Mouse (Mus musculus) cerebellum, postnatal 14 days (tissue): ENCODE measurements around the gene App.

ENCODE experiments used
- DNase-seq, 2 experiments: peaks; one replicate each; pipeline ENCODE4 v3.0.0; 2021; ENCODE audit warnings: mixed read lengths in 2 of 2

App gene

GRCm38 (mm10) chr16:85012172-85012571 is 161.4 kb downstream of the App start:
- peak in 1 of 2 experiments; percentile 35 for DNase-seq

- DNase-seq = peak; percentile 49 to 73
Observed at GRCm38 (mm10) chr16:85010651-85011050, 162.9 kb downstream of the App start.

DNA sequence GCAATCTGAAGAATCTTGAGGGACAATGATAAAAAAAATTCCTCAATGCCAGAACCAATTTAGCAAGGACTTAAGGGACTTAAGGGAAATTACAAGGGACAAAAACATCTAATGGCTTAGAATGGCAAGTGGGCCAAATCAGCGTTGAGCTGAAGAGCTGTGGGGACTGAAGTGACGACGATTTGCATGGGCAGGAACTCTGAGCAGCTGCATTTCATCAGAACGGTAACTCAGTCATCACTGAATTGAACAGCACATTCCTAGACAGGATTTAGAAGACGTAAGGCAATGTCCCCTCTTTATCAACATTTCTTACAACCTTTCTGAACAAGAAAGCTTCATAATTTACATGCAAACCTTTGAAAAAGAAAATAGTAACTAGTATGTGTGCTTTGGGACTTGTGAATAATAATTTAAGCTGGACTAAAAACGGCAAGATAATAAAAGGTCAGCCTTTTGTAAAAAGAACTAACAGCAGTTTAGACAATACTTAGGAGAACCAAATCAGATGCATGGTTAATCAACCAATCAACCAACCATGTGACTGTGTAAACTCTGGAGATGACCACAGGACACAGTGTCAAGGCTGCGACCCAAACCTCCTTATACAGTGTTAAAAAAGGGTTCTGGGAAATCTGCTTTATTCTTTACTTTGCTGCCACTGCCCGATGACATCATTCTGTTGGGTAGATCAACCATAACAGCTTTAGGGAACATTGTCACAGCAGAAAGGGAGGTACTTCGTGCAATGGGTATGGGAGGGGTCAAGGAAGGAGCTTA is 164.5 kb downstream of the App start:
- no peak for DNase-seq

DNA sequence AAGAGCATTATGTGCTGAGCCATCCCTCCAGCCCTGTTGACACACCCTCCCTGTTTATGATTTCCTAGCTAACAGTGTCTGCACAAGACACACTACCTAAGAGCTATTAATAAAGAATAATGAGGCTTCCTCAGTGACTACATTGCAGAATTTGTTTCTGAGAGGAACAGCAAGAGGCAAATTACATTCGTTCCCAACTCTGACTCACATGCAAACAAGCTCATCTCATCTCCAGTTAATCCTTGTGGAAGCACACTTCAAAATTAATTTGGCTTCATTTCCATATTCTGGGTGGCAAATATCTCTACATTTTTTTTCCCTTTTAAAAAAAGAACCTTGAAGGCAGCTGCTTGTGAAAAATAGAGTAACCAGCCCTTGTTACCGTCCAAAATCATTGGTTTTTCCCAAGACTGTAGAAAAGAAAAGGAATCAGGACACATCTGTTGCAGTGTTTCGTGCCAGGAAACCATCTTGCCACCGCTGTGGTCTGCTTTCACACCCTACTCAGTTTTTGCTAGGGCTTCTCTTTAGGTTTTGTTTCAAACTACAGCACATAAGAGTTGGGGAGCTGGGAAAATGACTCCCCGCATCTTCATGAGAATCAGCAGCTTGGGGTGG is 171.5 kb downstream of the App start:
- DNase-seq = peak; percentile 71 to 74

DNA sequence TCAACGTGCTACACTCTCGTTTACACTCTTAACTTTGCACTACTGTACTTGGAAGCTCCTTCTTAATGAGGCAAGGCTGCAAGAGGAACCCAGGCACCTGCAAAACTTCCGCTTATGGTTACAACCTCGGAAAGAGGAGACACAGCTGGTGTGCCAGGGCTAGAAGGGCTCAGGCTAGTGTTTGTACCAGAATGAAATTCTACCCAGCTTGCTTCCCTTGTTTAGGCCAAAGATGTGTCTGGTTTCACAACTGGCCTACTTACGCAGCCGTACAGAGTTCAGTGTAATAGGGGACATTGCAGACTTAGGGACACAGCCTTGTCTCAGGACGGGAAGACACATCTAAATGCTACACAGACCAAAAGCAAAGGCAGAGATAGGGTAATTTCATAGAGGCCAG is 173.3 kb downstream of the App start:
- no peak for DNase-seq

- DNase-seq = no peak
Observed at GRCm38 (mm10) chr16:84997551-84997950, 176.0 kb downstream of the App start.

DNA sequence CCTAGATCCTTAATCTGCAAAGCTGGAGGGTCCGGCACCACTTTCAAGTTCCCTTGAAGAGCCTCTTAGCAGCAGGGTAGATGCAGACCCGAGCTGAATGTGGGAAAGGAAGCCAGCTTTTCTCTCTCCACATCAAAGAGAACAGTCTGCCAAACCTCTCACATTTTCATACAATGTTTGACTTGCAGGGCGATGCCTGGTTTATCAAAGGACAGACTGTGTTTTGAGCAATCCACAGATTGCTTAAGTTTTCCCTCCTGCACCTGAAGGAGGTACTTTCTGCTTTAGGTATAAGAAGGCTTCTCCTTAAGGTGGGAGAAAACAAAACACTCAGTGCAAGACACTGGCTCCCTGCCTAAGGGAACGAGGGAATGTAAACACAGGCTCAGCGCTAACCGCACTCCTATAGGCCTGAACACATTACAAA is 178.1 kb downstream of the App start:
- no peak for DNase-seq

DNA sequence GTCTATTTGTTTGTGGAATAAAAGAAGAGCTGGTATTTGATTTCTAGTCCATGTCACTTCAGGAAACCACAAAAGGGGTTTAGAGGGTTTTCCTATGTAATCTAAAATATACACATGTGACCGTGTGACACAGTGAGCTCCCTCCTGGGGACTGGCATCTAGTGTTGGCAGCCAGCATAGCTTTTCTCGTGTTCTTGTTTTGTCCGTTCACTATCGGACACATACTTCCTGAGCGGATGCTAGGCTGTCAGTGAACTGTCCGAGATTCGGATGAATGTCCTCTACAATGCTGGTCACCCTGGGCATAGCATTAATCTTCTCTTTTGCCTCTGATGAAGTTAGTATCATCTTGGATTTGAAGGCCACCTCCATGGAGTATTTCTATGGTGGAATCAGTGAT is 180.7 kb downstream of the App start:
- no peak for DNase-seq

- no peak for DNase-seq
Observed at GRCm38 (mm10) chr16:84991011-84991410, 182.6 kb downstream of the App start.

DNA sequence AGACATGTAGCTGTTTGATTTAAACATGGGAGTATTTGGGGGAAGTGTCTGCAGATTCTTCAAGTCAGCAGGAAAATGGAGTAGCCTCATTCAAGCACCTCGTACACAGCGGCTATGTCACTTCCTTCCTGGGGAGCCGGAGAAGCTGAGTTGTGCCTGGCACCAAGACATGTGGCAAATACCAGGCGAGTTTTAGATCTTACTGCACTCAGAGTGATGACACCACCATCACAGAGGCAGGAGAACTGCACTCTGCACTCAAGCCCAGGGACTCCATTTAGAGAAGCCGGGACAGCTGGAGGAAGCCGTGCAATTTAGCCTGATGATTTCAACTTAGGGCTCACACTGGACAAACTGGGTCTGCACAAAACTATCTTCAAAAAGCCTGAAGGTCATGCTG is 183.6 kb downstream of the App start:
- DNase-seq = no peak

DNA sequence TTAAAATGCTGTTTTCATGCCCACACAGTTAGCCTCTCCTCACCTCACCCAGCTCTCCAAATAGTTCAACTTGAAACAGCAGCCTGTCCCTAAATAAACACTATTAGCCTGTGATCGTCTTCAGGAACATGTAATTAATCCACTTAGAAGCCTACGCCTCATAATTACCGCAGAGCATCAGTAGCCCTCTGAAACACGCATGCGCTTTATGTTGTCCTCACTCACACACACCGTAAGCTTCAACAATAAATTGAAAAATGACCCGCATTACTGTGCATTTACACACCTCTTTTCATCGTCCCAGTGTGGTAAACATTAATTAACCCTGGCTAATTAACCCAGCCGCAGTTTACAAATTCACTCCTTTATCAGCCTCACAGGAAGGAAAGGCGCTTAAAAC is 184.1 kb downstream of the App start:
- no peak for DNase-seq

DNA sequence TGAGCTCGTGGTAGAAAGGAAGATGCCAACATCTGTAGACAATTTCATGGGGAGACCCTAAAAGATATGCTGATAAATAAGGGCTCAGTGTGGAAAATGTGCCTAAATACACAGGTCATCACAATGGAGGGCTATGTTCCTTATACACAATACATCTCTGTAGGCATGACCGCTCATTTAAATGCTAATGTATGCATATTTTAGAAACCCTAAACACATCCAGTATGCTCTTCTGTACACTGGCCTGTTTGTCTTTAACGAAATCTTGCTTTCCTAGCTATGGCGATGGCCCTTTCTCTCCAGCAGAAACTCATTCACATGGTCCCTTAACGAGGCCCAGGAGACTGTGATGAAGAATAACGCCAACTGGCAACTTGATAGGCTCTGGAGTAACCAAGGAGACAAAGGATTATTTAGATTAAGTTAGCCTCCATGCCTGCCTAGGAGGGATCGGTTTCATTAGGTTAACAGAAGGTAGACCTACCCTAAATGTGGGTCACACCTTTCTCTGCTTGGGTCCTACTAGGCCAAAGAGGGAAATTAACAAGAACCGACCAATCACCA is 185.8 kb downstream of the App start:
- DNase-seq = no peak

- DNase-seq = no peak
Observed at GRCm38 (mm10) chr16:84986016-84986631, 187.4 kb downstream of the App start.

GRCm38 (mm10) chr16:84985340-84985739 is 188.2 kb downstream of the App start:
- DNase-seq = no peak

DNA sequence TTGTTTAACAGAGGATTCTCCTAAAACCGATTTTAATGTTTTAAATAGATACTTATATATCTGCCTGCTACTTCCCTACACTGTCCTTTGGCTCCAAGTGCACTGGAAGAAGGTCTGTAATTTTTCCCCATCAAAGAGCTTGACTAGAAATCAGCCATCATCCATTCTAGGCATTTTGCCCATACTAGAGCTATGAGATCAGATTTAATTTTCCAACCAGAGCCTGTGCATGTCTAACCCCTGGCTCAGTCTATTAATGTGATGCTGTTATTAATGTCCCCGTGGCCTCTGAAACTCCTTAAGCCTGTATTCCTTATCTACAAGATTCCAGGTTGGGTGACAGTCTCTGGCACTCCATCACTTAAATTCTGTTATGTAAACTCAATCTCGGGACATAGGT is 190.1 kb downstream of the App start:
- DNase-seq = no peak

DNA sequence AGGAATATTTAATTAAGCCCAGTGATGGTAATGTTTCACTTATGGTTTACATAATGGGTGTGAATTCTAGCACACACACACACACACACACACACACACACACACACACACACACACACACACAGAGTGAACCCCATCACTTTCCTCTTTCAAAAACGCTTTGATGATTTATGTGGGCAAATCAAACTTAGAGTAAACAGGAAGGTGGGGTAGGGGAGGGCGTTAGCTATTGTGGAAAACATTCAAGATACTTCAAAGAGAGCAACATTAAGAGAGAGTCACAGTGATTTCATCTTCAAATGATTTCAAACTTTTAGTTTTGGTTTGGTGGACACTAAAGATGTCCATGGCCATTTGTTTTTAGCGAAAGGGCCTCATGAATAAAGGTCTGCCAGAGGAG is 191.0 kb downstream of the App start:
- no peak for DNase-seq

DNA sequence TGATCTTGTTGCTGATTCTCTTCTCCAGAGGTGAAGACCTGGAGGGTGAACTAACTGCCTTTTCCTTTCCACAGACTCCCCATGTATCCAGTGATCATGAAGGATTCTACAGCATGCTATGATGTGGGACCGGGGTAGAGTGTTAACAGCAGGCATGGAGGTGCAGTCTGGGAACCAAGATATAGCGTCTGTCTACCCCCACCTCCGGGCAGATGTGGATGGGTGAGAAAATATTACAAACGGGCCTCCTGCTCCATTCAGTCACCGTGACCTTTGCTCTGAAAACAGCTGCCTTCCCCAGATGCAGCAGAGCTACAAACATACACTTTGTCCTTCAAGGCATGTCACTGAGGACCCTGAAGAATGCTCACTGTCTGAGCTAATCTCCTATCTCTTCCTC is 195.0 kb downstream of the App start:
- DNase-seq = no peak

GRCm38 (mm10) chr16:84974176-84974518 is 199.4 kb downstream of the App start:
- no peak for DNase-seq

GRCm38 (mm10) chr16:84973446-84974175 is 200.0 kb downstream of the App start:
- no peak for DNase-seq

GRCm38 (mm10) chr16:84971535-84972330 is 201.8 kb downstream of the App start:
- no peak for DNase-seq

- no peak for DNase-seq
Observed at GRCm38 (mm10) chr16:84969026-84969425, 204.5 kb downstream of the App start.

- no peak for DNase-seq
Observed at GRCm38 (mm10) chr16:84966983-84967382, 206.6 kb downstream of the App start.
